ENCODE assay signal across 10 mouse cellular contexts in the genomic region with DNA sequence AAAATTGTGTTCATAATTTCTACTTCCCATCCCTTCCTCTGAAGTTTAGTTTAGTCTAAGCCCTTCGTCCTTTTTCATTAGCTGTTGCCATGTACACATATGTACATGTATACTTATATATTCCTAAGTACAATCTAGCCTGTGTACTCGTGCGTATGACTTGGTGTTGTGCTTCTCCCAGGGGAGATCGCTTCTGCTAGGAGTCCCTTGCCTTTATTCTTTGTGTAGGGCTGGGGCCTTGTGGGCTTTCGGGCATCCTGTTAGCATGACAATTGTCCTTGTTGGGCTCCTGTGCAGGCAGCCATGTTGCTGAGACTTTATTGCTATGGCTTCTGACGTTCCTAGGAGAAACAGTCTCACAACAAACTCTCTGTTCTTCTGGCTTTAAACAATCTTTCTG. TPM values are rescaled to one million over a fixed set of nuclear protein-coding genes. Genes with fewer than 3 reads are reported as not detected.
DNase-seq lines count a peak whose midpoint lies in the region; ATAC-seq and TF ChIP-seq lines count a peak whose summit lies in the region.
"Had no signal": no experiment of that assay in that cellular context is flagged by ENCODE, and none has a peak within 500 bp of the region (broad histone marks: within the 10 kb centered on the region; RNA-seq: fewer than 3 reads in every experiment).

No protein-coding gene starts in this region.

- no peaks in the 10 kb centered on the region for H3K9me3 ChIP-seq in heart, embryonic 15.5 days (replicated peaks)
- H3K9me3 ChIP-seq in midbrain, embryonic 12.5 days, result no peaks in the 10 kb centered on the region
- no peaks in the 10 kb centered on the region for H3K9me3 ChIP-seq in midbrain, postnatal 0 days (ENCODE audit: low read length)
- H3K9me3 ChIP-seq in neural tube, embryonic 11.5 days (ENCODE audit: control insufficient read depth, low read length), result no peaks in the 10 kb centered on the region

- intact Hi-C loops in heart, postnatal 14 days (cut with DNase I), result no loop called here

- H3K4me1 ChIP-seq in heart, embryonic 15.5 days (replicated peaks), result peaks cover 12% of the 10 kb centered on the region
- peaks cover 13% of the 10 kb centered on the region for H3K4me1 ChIP-seq in midbrain, embryonic 12.5 days
- H3K4me1 ChIP-seq in midbrain, postnatal 0 days (ENCODE audit: insufficient read depth, low read length), result no peaks in the 10 kb centered on the region
- 0 out of 2 replicates have a peak, but pooled peaks cover 7% of the 10 kb centered on the region for H3K4me1 ChIP-seq in neural tube, embryonic 11.5 days (ENCODE audit: control insufficient read depth, insufficient read depth, low read length)

- DNase-seq in heart, postnatal 14 days, result no peak
- no peak for DNase-seq in midbrain, postnatal 0 days (ENCODE audit: low spot score)
- peak; percentile 7 for DNase-seq in embryo, embryonic 9.5 days (ENCODE audit: extremely low spot score)
- DNase-seq in neural tube, embryonic 11.5 days (ENCODE audit: low spot score), result no peak
- DNase-seq in cerebellum, adult 9-10 months, result no peak

- H3K27ac ChIP-seq in heart, embryonic 15.5 days, result no peak overlapping the region
- no peak overlapping the region for H3K27ac ChIP-seq in midbrain, embryonic 12.5 days (replicated peaks)
- no peak overlapping the region for H3K27ac ChIP-seq in midbrain, postnatal 0 days (ENCODE audit: low read depth, low read length)
- H3K27ac ChIP-seq in neural tube, embryonic 11.5 days (ENCODE audit: low read depth, low read length), result peak overlapping the region; percentile 29; the same call in 1 of the 2 replicates
- H3K27ac ChIP-seq: layer of hippocampus, adult 2 months had no signal

- no peak for ATAC-seq in heart, embryonic 15.5 days (replicated peaks; ENCODE audit: insufficient number of reproducible peaks, insufficient read depth, low FRiP score, low read depth)
- no peak for ATAC-seq in midbrain, embryonic 12.5 days (ENCODE audit: low FRiP score, low read depth)
- no peak for ATAC-seq in midbrain, postnatal 0 days (ENCODE audit: low FRiP score)
- no peak for ATAC-seq in neural tube, embryonic 11.5 days (ENCODE audit: insufficient read depth, low FRiP score, low TSS enrichment)
- no peak for ATAC-seq in erythroid progenitor cell, adult 5-6 weeks (replicated peaks; ENCODE audit: low FRiP score, poor library complexity, severe bottlenecking)
- ATAC-seq: activated CD4-positive, CD25-positive, alpha-beta regulatory T cell, adult 4 months had no signal

- no peak for TF ChIP-seq CTCF in midbrain, postnatal 0 days (IDR thresholded peaks at IDR 0.05)

- no peaks in the 10 kb centered on the region for H3K27me3 ChIP-seq in heart, embryonic 15.5 days
- peaks cover 7% of the 10 kb centered on the region; the same call in 1 of the 2 replicates for H3K27me3 ChIP-seq in midbrain, embryonic 12.5 days
- no peaks in the 10 kb centered on the region for H3K27me3 ChIP-seq in midbrain, postnatal 0 days (ENCODE audit: insufficient read depth, low read length)
- H3K27me3 ChIP-seq in neural tube, embryonic 11.5 days (ENCODE audit: control insufficient read depth, insufficient read depth, low read length), result no peaks in the 10 kb centered on the region

- H3K9ac ChIP-seq in heart, embryonic 15.5 days, result no peak overlapping the region
- no peak overlapping the region for H3K9ac ChIP-seq in midbrain, embryonic 12.5 days (replicated peaks)
- H3K9ac ChIP-seq in midbrain, postnatal 0 days (replicated peaks; ENCODE audit: low read length, poor library complexity, severe bottlenecking), result no peak overlapping the region
- no peak overlapping the region for H3K9ac ChIP-seq in neural tube, embryonic 11.5 days (ENCODE audit: low read length)

- peak overlapping the region; percentile 72; the same call in 1 of the 2 replicates for H3K4me2 ChIP-seq in heart, embryonic 15.5 days
- peak overlapping the region; percentile 50; the same call in 1 of the 2 replicates for H3K4me2 ChIP-seq in midbrain, embryonic 12.5 days (replicated peaks)
- no peak overlapping the region for H3K4me2 ChIP-seq in midbrain, postnatal 0 days (ENCODE audit: low read depth, low read length, poor library complexity, severe bottlenecking)
- H3K4me2 ChIP-seq in neural tube, embryonic 11.5 days (ENCODE audit: low read depth), result peak overlapping the region; percentile 46; the same call in 1 of the 2 replicates

- no peak overlapping the region for H3K4me3 ChIP-seq in heart, embryonic 15.5 days
- H3K4me3 ChIP-seq in midbrain, embryonic 12.5 days, result no peak overlapping the region
- no peak overlapping the region for H3K4me3 ChIP-seq in midbrain, postnatal 0 days (ENCODE audit: low read depth, low read length)
- H3K4me3 ChIP-seq in neural tube, embryonic 11.5 days (ENCODE audit: low read depth, low read length), result no peak overlapping the region
- H3K4me3 ChIP-seq: layer of hippocampus, adult 2 months had no signal

- no peaks in the 10 kb centered on the region for H3K36me3 ChIP-seq in heart, embryonic 15.5 days
- no peaks in the 10 kb centered on the region for H3K36me3 ChIP-seq in midbrain, embryonic 12.5 days
- no peaks in the 10 kb centered on the region for H3K36me3 ChIP-seq in midbrain, postnatal 0 days (ENCODE audit: insufficient read depth, low read length)
- H3K36me3 ChIP-seq in neural tube, embryonic 11.5 days (ENCODE audit: control insufficient read depth, insufficient read depth, low read length), result no peaks in the 10 kb centered on the region

- WGBS in heart, embryonic 15.5 days, result 40% methylated on average over 6 of the region's 6 CpGs
- WGBS in midbrain, embryonic 12.5 days, result 17% methylated on average over 6 of the region's 6 CpGs
- WGBS in midbrain, postnatal 0 days, result 19% methylated on average over 6 of the region's 6 CpGs
- WGBS in neural tube, embryonic 11.5 days, result 22% methylated on average over 6 of the region's 6 CpGs

RNA-seq across cellular contexts. Expression of a gene that starts 7.1 kb away (rescaled TPM):
- polyA plus RNA-seq in heart, embryonic 15.5 days (2015; fragmentation: Nextera tagmentation; extraction: Ambion mirVana), result 11.9 and 14.1 TPM in 2 replicates
- 100 to 1,000 TPM; 114 to 117 TPM for total RNA-seq in heart, postnatal 14 days (2021)
- polyA plus RNA-seq in midbrain, embryonic 12.5 days (2016; fragmentation: Nextera tagmentation; extraction: Ambion mirVana), result 12.4 and 12.9 TPM in 2 replicates
- total RNA-seq in midbrain, postnatal 0 days (2014; rRNA removed), result 72.8 and 73.8 TPM in 2 replicates
- 8.3 and 8.7 TPM in 2 replicates for polyA plus RNA-seq in midbrain, postnatal 0 days (2015; fragmentation: Nextera tagmentation; extraction: Ambion mirVana)
- polyA plus RNA-seq in neural tube, embryonic 11.5 days (2014; fragmentation: Nextera tagmentation; extraction: Ambion mirVana), result 12.6 and 14.1 TPM in 2 replicates
- 66.7 and 69.2 TPM in 2 replicates for total RNA-seq in erythroid progenitor cell, adult 5-6 weeks (2015; ENCODE audit: low replicate concordance)
- total RNA-seq in erythroid progenitor cell, adult 5-6 weeks (2017; ENCODE audit: low replicate concordance), result 124 and 152 TPM in 2 replicates

RNA-seq across cellular contexts. Expression of a gene that starts 10.4 kb away (rescaled TPM):
- polyA plus RNA-seq in heart, embryonic 15.5 days (2015; fragmentation: Nextera tagmentation; extraction: Ambion mirVana), result 186 and 202 TPM in 2 replicates
- 10 to 100 TPM; 61.8 to 70.0 TPM for total RNA-seq in heart, postnatal 14 days (2021)
- polyA plus RNA-seq in midbrain, embryonic 12.5 days (2016; fragmentation: Nextera tagmentation; extraction: Ambion mirVana), result 350 and 358 TPM in 2 replicates
- total RNA-seq in midbrain, postnatal 0 days (2014; rRNA removed), result 112 and 140 TPM in 2 replicates
- polyA plus RNA-seq in midbrain, postnatal 0 days (2015; fragmentation: Nextera tagmentation; extraction: Ambion mirVana), result 210 and 216 TPM in 2 replicates
- polyA plus RNA-seq in neural tube, embryonic 11.5 days (2014; fragmentation: Nextera tagmentation; extraction: Ambion mirVana), result 350 and 368 TPM in 2 replicates
- 69.2 and 80.1 TPM in 2 replicates for total RNA-seq in erythroid progenitor cell, adult 5-6 weeks (2015; ENCODE audit: low replicate concordance)
- 29.2 and 44.5 TPM in 2 replicates for total RNA-seq in erythroid progenitor cell, adult 5-6 weeks (2017; ENCODE audit: low replicate concordance)

RNA-seq across cellular contexts. Expression of a gene that starts 28.7 kb away (rescaled TPM):
- 3.0 and 3.8 TPM in 2 replicates for polyA plus RNA-seq in heart, embryonic 15.5 days (2015; fragmentation: Nextera tagmentation; extraction: Ambion mirVana)
- 10 to 100 TPM; 14.3 to 18.7 TPM for total RNA-seq in heart, postnatal 14 days (2021)
- 8.3 and 9.2 TPM in 2 replicates for polyA plus RNA-seq in midbrain, embryonic 12.5 days (2016; fragmentation: Nextera tagmentation; extraction: Ambion mirVana)
- 18.0 and 19.9 TPM in 2 replicates for total RNA-seq in midbrain, postnatal 0 days (2014; rRNA removed)
- polyA plus RNA-seq in midbrain, postnatal 0 days (2015; fragmentation: Nextera tagmentation; extraction: Ambion mirVana), result 3.9 and 4.5 TPM in 2 replicates
- 7.6 and 7.8 TPM in 2 replicates for polyA plus RNA-seq in neural tube, embryonic 11.5 days (2014; fragmentation: Nextera tagmentation; extraction: Ambion mirVana)
- 2.9 and 11.2 TPM in 2 replicates for total RNA-seq in erythroid progenitor cell, adult 5-6 weeks (2015; ENCODE audit: low replicate concordance)
- 4.2 and 6.0 TPM in 2 replicates for total RNA-seq in erythroid progenitor cell, adult 5-6 weeks (2017; ENCODE audit: low replicate concordance)
